Mouse (Mus musculus) stomach, embryonic 16.5 days (tissue): ENCODE measurements around the gene Atpif1. TPM values are rescaled to one million over a fixed set of nuclear protein-coding genes. Genes with fewer than 3 reads are reported as not detected.

Experiments
- ATAC-seq: fragments of 200-750 bp; cut with Nextera tagmentation; 2 replicates; pipeline ENCODE4 v1.8.0; 2017; ENCODE audit warnings: moderate number of reproducible peaks, moderate TSS enrichment; ENCODE audit not compliant: insufficient read depth, low FRiP score
- H3K27ac ChIP-seq: fragments of 300-500 bp; sonication (generic); 2 replicates; pipeline ENCODE4 v1.5.1; 2014; ENCODE audit warnings: low read length
- H3K27me3 ChIP-seq: fragments of 300-500 bp; sonication (generic); 2 replicates; pipeline ENCODE4 v1.6.1; 2014; ENCODE audit warnings: low read length, control low read depth, mixed read lengths; ENCODE audit not compliant: control insufficient read depth, insufficient read depth
- H3K36me3 ChIP-seq: fragments of 300-500 bp; sonication (generic); 2 replicates; pipeline ENCODE4 v1.6.1; 2014; ENCODE audit warnings: low read length; ENCODE audit not compliant: control insufficient read depth, insufficient read depth
- H3K4me1 ChIP-seq: fragments of 300-500 bp; sonication (generic); 2 replicates; pipeline ENCODE4 v1.6.1; 2014; ENCODE audit warnings: low read length, control low read depth, mixed read lengths; ENCODE audit not compliant: control insufficient read depth, insufficient read depth
- H3K4me2 ChIP-seq: fragments of 300-500 bp; sonication (generic); 2 replicates; pipeline ENCODE4 v1.6.1; 2014; ENCODE audit warnings: low read depth, low read length, mixed read lengths
- H3K4me3 ChIP-seq: fragments of 300-500 bp; sonication (generic); replicated peaks from 2 replicates; pipeline ENCODE4 v1.5.1; 2014; ENCODE audit warnings: mild to moderate bottlenecking, low read length
- H3K9ac ChIP-seq: fragments of 300-500 bp; sonication (generic); 2 replicates; pipeline ENCODE4 v1.6.1; 2014; ENCODE audit warnings: low read length
- H3K9me3 ChIP-seq: fragments of 300-500 bp; sonication (generic); replicated peaks from 2 replicates; pipeline ENCODE4 v1.6.1; 2016; ENCODE audit warnings: low read length, control low read depth; ENCODE audit not compliant: control insufficient read depth
- WGBS: fragments of 180-500 bp; shearing (Covaris S2); extraction: QIAGEN DNeasy Blood & Tissue Kit; methylation state at CpG from one replicate; pipeline ENCODE4 v1.1.7; 2014; 5-methylcytosine and 5-hydroxymethylcytosine counted together
- polyA plus RNA-seq: library from polyadenylated mRNA; unstranded; fragments of >200 nt; fragmentation: Nextera tagmentation; extraction: Ambion mirVana; gene quantifications from 2 replicates; pipeline ENCODE4 v1.2.1, GENCODE M21; 2015

Atpif1 gene
- polyA plus RNA-seq, 1 experiment from 2014 or later, result 1,078 TPM

DNA sequence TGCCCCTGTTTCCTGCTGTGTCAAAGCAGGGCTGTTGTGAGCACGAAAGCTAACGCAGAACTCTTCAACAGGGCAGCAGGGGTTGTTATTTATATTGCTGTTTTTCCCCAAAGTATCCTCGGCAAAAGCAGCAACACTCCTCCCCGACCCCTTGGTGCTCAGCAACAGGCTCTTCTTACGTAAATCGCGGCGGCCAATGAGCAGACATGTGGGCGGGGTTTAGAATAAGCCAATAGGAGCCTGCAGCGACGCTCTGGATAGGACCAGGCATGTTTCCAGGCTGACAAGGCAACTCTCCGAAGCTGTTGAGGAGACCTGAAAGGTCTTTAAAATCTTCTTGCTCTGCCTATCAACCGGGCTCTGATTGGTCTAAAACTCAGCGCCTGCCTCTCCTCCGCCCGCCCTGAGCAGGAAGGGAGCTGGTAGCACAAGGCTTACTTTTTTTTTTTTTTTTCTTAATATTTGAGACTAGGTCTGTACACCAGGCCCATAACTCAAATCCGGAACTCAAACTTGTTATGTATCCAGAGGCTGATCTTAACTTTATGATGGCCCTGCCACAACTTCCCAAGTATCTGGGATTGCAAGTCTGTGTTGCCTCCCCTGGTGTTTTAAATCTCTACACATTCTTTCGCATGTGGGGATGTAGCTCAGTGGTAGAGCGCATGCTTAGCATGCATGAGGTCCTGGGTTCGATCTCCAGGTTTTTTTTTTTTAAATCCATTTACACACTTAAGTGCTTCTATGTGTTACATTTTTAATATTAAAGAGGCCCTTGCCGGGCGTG is 17.9 kb downstream of the Atpif1 start:
- H3K4me1 ChIP-seq, result 0 out of 2 replicates have a peak, but pooled peaks cover 4% of the 10 kb centered on the region
- peak overlapping the region; percentile 97 for H3K27ac ChIP-seq
- no peaks in the 10 kb centered on the region for H3K9me3 ChIP-seq
- peak overlapping the region; percentile 96 for H3K4me2 ChIP-seq
- H3K27me3 ChIP-seq, result no peaks in the 10 kb centered on the region
- WGBS, result 20% methylated on average over 22 of the region's 22 CpGs
- peak; percentile 94 for ATAC-seq
- no peaks in the 10 kb centered on the region for H3K36me3 ChIP-seq
- peak overlapping the region; percentile 63 for H3K4me3 ChIP-seq
- H3K9ac ChIP-seq, result peak overlapping the region; percentile 72

DNA sequence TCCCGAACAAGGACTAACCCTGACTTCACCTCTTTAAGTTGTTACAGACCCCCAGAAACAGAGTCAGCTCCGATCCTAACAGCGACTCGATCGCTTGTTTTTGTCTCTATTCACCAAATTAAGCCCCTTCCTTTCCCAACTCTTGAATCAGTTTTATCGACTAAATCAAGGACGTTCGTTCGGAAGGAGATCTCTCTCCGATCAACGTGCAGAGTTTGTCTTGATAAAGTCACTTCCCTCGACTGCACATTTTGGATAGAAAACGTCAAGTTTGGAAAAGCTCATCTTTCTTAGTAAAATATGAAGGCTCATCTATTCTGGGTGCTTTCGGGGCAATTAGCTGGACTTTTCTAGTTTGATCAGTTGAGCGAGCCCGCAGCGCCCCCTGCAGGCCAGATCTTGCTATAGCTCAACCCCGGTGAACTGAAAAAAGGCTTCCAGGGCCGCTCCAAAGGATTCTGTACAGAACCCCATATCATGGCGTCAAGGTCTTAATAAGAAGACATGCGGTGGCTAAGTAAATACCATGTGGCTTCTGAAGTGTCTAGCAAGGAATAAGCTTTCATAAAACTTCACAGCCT is 18.8 kb downstream of the Atpif1 start:
- ATAC-seq, result no peak

DNA sequence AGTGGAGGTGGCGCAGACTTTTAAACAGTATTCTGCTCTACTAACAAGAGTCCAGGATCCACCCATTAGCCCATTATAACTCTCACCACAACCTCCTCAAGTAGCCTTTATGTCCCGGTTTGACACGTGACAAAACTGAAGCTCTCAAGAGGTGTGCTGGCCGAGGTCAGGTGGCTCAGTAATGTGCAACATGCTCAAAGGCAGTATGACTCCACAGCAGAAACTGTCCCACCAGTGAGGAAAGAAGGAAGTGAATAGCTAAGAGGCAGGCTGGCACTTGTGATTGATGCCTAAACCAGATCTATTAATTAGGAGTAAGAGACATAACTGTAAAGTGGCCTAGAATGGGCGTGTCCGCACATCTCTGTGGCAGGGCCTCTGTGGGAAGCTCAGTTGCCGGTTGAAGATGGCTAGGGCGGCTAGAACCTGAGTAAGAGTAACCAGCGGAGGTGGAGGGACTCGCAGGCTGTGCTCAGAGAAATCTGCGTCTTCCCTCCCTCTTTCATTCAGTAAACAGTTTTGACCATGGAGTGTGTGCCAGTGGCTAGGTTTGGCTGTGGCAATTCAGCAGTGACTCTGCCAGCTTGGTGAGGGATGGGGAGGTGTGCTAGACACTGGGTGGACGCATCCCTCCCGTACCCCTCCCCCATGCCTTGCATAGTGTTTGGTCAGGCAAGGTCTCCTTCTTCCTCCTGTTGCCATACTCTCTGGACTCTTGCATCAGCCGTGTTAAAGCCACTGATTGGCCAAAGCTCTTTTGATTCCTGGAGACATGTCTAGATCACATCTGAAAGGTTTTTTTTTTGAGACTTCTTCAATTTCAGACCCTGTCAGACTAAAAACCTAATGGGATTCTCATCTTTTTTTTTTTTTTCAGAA is 19.8 kb downstream of the Atpif1 start:
- no peak for ATAC-seq
- Histone ChIP-seq H3K27ac (no peak overlapping the region), H3K4me1 (0 out of 2 replicates have a peak, but pooled peaks cover 9% of the 10 kb centered on the region), H3K4me3 (no peak overlapping the region), H3K27me3 (no peaks in the 10 kb centered on the region), H3K36me3 (no peaks in the 10 kb centered on the region), H3K4me2 (peak overlapping the region; percentile 96; the same call in 1 of the 2 replicates), H3K9ac (no peak overlapping the region), H3K9me3 (no peaks in the 10 kb centered on the region)
- 38% methylated on average over 14 of the region's 14 CpGs for WGBS

More for the DNA sequence above, 18.8 kb downstream of the Atpif1 start:
- H3K36me3 ChIP-seq, result no peaks in the 10 kb centered on the region
- H3K4me1 ChIP-seq, result 0 out of 2 replicates have a peak, but pooled peaks cover 5% of the 10 kb centered on the region
- H3K27ac ChIP-seq, result peak overlapping the region; percentile 97
- WGBS, result 2% methylated on average over 21 of the region's 21 CpGs
- H3K4me3 ChIP-seq, result peak overlapping the region; percentile 63
- no peaks in the 10 kb centered on the region for H3K27me3 ChIP-seq
- peak overlapping the region; percentile 72 for H3K9ac ChIP-seq
- H3K9me3 ChIP-seq, result no peaks in the 10 kb centered on the region
- H3K4me2 ChIP-seq, result peak overlapping the region; percentile 96

DNA sequence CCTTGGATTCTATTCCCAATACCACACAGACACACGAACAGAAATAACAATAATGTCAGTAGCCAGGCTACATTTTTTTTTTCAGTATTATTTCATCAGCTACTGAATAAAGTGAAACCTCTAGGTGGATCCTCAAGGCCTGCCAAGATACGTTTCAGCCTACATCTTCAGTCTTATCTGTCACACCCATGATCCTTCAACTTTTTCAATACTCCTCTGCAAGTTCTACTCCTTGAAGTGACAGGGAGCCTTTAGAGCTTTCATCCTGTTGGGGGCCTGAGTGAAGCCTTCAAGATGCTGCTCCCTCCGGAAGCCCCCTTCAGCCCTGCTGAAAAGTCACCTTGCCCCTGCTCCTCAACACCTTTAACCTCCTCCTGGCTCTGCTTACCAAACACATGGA is 21.4 kb downstream of the Atpif1 start:
- H3K9me3 ChIP-seq, result no peaks in the 10 kb centered on the region
- H3K4me2 ChIP-seq, result no peak overlapping the region
- H3K4me3 ChIP-seq, result no peak overlapping the region
- no peak for ATAC-seq
- no peak overlapping the region for H3K9ac ChIP-seq
- H3K27me3 ChIP-seq, result no peaks in the 10 kb centered on the region
- WGBS, result 71% methylated on average over 3 of the region's 3 CpGs
- no peak overlapping the region for H3K27ac ChIP-seq
- 0 out of 2 replicates have a peak, but pooled peaks cover 12% of the 10 kb centered on the region for H3K4me1 ChIP-seq
- no peaks in the 10 kb centered on the region for H3K36me3 ChIP-seq

DNA sequence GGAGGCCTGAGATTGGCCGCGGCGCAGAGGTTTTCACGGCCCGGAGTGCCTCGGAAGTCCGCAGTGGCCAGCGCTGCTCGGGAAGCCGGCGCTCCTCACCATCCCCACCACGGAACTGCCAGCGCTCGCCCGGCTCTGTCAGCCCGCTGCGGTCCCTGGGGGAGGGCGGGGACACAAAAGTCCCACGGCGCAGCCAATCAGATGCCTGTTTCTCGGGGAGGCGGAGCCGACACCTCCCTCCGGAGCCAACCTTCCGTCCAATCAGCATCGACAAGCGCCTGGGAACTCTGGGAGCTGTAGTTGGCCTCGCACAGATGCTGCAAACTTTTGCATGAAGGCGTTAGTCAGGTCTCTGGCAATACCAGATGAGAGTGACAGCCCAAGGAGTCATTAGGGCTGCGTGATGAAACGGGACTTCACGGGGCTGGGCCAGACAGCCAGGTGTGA is 23.1 kb downstream of the Atpif1 start, which contains the start of gene Sesn2:
Gene Sesn2 (minus strand): TSS at position 150 of the 447 bp plus-strand sequence.
- 0 out of 2 replicates have a peak, but pooled peaks cover 12% of the 10 kb centered on the region for H3K4me1 ChIP-seq
- peak within 1 kb of the TSS; percentile 82 for H3K9ac ChIP-seq
- H3K4me3 ChIP-seq, result peak within 1 kb of the TSS; percentile 80
- 0% methylated on average over 32 of the region's 32 CpGs for WGBS
- H3K9me3 ChIP-seq, result no peaks in the 10 kb centered on the region
- no peaks in the 10 kb centered on the region for H3K36me3 ChIP-seq
- H3K27ac ChIP-seq, result peak within 1 kb of the TSS; percentile 89
- peak within 1 kb of the TSS; percentile 68 for H3K4me2 ChIP-seq
- H3K27me3 ChIP-seq, result no peaks in the 10 kb centered on the region
- ATAC-seq, result peak; percentile 95

DNA sequence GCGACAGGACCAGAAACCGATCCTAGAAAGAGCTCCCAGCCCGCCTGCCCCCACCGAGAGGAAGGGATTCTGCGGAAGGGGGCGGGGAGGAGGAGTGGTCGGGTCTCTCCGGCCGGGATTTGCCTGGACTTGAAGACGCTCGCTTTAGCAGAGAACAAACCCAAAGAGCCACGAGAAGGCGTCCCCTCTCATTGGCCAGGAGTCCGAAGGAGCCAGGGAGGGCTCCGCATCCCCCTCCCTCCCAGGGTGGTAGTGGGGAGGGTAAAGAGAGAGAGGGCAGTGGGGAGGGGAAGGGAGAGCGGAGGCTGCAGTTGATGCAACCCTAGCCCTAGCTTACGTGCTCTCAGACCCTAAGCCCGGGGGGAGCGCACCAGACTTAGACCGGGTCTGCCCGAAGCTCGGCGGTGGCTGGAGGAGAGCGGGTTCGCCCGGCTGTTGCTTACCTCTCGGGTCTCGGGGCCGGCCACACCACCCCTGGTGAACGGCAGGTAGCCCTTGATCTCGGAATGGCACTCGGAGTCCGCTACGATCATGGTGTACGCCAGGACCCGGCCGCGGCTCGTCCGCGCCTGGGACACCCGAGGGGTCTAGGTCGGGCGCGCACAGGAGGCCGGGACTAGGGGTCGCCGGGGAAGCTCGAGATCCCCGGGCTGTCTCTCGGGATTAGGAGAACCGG is 23.7 kb downstream of the Atpif1 start:
- Histone ChIP-seq H3K36me3 (no peaks in the 10 kb centered on the region), H3K9ac (peak overlapping the region; percentile 82), H3K4me3 (peak overlapping the region; percentile 80), H3K4me2 (peak overlapping the region; percentile 68), H3K27me3 (no peaks in the 10 kb centered on the region), H3K9me3 (no peaks in the 10 kb centered on the region), H3K4me1 (0 out of 2 replicates have a peak, but pooled peaks cover 12% of the 10 kb centered on the region), H3K27ac (peak overlapping the region; percentile 89)
- ATAC-seq, result peak; percentile 66
- under 1% methylated on average over 52 of the region's 52 CpGs for WGBS

DNA sequence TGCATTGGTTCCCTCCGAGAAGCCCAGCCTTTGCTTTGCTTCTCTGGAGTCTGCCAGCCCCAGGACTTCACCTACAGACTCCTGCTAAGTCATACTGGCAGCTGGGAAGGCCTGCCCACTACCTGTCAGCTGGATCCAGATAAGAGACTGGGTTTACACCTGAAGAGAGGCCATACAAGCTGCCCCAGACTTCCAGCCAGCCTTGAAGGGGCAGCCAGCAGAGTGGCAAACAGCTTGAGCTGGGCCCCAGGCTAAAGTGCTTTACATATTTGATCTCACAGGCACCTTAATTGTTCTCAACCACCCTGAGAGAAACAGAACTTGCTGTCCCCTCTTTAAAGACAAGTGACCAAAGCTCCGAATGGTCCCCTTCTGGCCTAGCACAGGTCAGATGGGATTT is 26.2 kb downstream of the Atpif1 start:
- WGBS, result 57% methylated on average over 2 of the region's 2 CpGs
- Histone ChIP-seq H3K9ac (no peak overlapping the region; the same call in 1 of the 2 replicates), H3K4me3 (no peak overlapping the region), H3K27me3 (no peaks in the 10 kb centered on the region), H3K27ac (peak overlapping the region; percentile 40; the same call in 1 of the 2 replicates), H3K4me2 (peak overlapping the region; percentile 14; the same call in 1 of the 2 replicates), H3K4me1 (0 out of 2 replicates have a peak, but pooled peaks cover 9% of the 10 kb centered on the region), H3K9me3 (no peaks in the 10 kb centered on the region), H3K36me3 (no peaks in the 10 kb centered on the region)
- no peak for ATAC-seq

DNA sequence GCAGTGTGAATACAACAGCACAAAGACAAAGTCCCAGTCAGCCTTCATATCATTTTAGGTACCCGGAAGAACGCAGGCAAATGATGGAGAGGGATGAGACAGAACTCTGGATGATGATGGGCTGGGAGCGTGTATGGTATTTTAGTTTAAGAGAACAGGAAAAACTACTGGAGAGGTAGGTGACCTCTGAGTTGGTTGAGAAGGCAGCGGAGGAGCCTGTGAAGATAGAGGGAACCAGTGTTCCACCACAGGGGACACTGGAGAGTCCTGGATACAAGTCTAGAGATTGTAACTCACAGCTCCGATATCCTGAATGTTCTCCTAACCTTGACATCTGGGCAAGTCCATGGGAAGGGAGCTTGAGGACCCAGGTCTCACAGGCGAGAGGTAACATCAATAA is 27.2 kb downstream of the Atpif1 start:
- 0 out of 2 replicates have a peak, but pooled peaks cover 9% of the 10 kb centered on the region for H3K4me1 ChIP-seq
- no peaks in the 10 kb centered on the region for H3K36me3 ChIP-seq
- H3K27ac ChIP-seq, result no peak overlapping the region
- no peak for ATAC-seq
- H3K9ac ChIP-seq, result no peak overlapping the region
- H3K9me3 ChIP-seq, result no peaks in the 10 kb centered on the region
- WGBS, result 82% methylated on average over 6 of the region's 6 CpGs
- H3K4me3 ChIP-seq, result no peak overlapping the region
- H3K27me3 ChIP-seq, result no peaks in the 10 kb centered on the region
- no peak overlapping the region for H3K4me2 ChIP-seq
